Mouse (Mus musculus) E14TG2a.4 (cell line): Measurements from ENCODE around the gene BC016579.

Source experiments
- CTCF ChIP-seq: conservative IDR thresholded peaks from 2 replicates; pipeline ENCODE4 v1.5.1; 2014; ENCODE audit warnings: low read length
- POU5F1 ChIP-seq: IDR thresholded peaks from 2 replicates; pipeline ENCODE4 v1.6.1; 2014; ENCODE audit warnings: low read length, borderline replicate concordance

GRCm38 (mm10) chr16:45635826-45636225 is 18.0 kb downstream of the BC016579 start:
- no peak for TF ChIP-seq CTCF
- no peak for TF ChIP-seq POU5F1
